Mouse (Mus musculus) megakaryocyte-erythroid progenitor cell, adult 5-6 weeks (primary cell): ENCODE results near the gene Foxi3. TPM values are rescaled to one million over a fixed set of nuclear protein-coding genes. Genes with fewer than 3 reads are reported as not detected.

Experiments used
- ATAC-seq: replicated peaks from 2 replicates; pipeline ENCODE4 v1.8.0; 2016; ENCODE audit warnings: mild to moderate bottlenecking, inconsistent platforms; ENCODE audit not compliant: severe bottlenecking, poor library complexity, low FRiP score, low TSS enrichment
- total RNA-seq, 2 experiments: library from RNA; stranded (forward) in 1 of 2; stranded (reverse) in 1 of 2; fragments of 200-1000, 215-1000 nt in 1 of 2; fragments of >200 nt in 1 of 2; fragmentation: Nextera tagmentation in 1 of 2; gene quantifications; 2 replicates each; pipeline ENCODE4 v1.2.3; 2014 to 2017

The Foxi3 gene
- total RNA-seq, 2 experiments from 2014 or later = not detected

DNA sequence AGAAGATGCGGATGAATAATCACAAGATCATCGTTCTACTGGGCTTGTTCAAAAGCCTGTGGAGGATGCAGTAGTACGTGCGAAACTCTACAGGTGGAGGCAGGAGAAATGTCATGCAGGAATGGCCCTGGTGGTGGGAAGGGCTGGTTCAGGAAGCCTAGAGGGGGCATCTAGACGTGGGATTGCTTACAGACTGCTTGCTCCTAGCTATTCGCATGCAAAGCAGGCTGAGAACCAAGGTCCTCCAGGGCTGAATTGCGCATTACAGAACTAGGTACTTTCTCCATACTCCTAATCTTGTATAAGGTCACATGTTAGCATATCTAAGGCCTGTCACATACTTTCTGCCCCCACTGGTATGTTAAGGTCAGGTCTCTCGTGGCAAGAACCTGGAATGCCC is 24.7 kb downstream of the Foxi3 start:
- ATAC-seq = no peak

DNA sequence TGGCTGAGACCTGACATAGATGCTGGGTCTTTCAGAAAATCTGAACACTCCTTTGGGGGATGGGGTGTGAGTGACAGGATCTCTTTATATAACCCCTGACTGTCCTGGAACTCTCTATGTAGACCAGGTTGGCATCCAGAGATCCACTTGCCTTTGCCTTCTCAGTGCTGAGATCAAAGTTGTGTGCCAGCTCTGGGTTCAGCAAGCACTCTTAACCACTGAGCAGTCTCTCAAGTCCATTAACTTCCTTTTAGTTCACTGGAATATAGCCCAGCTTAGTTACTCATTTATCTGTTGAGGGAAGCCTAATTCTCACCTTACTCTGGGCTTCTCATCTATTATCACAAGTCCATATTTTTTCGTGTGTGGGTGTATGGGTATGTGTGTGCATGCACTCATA is 26.1 kb downstream of the Foxi3 start:
- no peak for ATAC-seq

DNA sequence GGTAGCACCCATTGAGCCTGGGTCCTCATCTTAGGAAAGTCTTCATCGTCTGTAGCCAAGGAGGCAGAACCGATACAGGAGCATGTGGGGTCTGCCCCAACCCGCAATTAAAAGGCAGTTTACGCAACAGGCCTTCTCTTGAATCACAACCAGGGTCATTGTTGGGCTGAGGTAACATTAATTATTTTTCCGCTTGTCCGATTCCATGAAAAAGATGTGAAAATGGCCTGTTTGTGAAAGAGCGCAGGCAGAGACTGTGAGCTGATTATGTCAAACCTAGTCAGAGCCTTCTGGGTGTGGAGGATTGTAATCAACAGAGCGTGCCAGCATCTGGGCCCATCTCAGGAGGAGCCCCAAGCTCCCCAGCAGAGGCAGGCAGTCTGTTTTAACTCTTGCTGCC is 30.4 kb downstream of the Foxi3 start:
- no peak for ATAC-seq

DNA sequence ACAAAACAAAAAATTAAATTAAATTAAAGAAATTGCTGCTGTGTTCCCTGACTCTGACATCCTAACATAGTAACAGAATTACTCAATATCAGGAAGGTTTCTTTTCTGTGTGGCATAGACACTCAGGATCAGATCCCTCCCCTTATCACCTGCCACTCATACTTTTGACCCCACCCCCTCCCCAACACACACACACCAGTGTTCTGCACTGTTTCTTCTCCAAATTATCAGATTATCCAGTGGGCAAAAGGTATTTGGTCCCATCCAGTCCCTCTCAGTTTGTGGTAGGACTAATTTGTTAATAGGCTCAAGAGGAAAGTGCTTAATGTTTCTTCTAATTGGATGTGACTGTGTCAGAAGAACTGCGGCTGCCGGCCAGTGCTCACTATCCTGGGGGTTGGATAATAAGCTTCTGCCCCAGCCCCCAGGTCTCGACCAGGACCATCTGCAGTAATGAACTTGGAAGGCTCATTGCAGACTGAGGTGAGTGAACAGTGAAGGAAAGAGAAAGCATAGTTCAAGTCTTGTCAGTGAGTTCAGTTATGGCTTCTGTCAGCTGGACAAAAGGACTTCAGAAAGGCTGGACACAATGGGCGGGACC is 39.9 kb downstream of the Foxi3 start:
- no peak for ATAC-seq

DNA sequence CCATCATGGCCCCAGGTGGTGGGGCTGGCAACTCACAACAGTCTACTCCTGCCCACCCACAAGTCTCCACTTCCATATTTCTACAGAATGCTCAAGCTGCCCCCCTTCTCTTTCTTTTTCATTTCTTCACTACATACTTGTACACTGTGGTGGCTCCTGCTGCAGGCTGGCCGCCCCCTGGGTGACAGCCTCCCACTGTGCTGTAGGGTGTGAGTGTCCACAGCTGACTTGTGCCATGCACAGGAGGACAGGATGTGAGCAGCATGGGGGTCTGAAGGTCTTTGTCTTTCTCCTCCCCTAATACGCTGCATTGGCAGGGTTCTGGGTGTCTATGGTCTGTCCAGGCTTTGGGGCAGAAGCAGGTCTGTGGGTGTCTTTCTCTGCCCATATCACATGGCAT is 46.3 kb downstream of the Foxi3 start:
- ATAC-seq = no peak

DNA sequence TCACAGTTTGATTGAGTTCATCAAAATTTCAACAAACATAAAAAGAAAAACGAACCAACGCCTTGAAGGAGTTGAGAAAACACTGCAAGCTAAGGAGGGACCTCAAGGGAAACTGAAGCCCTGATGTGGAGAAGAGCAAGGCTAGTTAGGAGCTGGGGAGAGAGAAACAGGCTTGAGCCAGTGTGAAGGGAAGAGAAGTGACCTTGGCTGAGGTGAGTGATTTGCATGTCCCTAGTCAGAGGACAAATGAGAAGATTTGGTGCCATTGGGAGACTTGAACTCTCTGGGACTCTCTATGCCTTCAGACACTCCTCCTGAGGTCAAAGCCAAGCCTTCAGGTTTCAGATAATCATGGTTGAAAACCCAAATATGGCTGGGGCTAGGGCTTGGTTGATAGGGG is 47.8 kb downstream of the Foxi3 start:
- ATAC-seq = no peak

Other genes with a start within 250 kb of the Foxi3 start
- gene Rpia, start 164.3 kb upstream of the Foxi3 start, total RNA-seq (2014; fragmentation: Nextera tagmentation) = 127 and 143 TPM in 2 replicates
- 247 and 276 TPM in 2 replicates for gene Rpia, start 164.3 kb upstream of the Foxi3 start, total RNA-seq (2017)
- gene Eif2ak3, start 112.0 kb upstream of the Foxi3 start, total RNA-seq (2014; fragmentation: Nextera tagmentation) = 11.2 and 13.5 TPM in 2 replicates
- gene Eif2ak3, start 112.0 kb upstream of the Foxi3 start, total RNA-seq (2017) = 11.2 and 11.6 TPM in 2 replicates
- not detected in 2 replicates for gene Tex37, start 37.6 kb upstream of the Foxi3 start, total RNA-seq (2014; fragmentation: Nextera tagmentation)
- gene Tex37, start 37.6 kb upstream of the Foxi3 start, total RNA-seq (2017) = not detected in 2 replicates
- 0.22 TPM in 1 of 2 replicates, not detected in the other for gene Thnsl2, start 187.9 kb downstream of the Foxi3 start, total RNA-seq (2014; fragmentation: Nextera tagmentation)
- gene Thnsl2, start 187.9 kb downstream of the Foxi3 start, total RNA-seq (2017) = not detected in 2 replicates
- gene Fabp1, start 243.3 kb downstream of the Foxi3 start, total RNA-seq (2014; fragmentation: Nextera tagmentation) = not detected in 2 replicates
- gene Fabp1, start 243.3 kb downstream of the Foxi3 start, total RNA-seq (2017) = not detected in 2 replicates